Mouse (Mus musculus) intestine, postnatal 0 days (tissue): ENCODE measurements around the gene Rlf. TPM values are rescaled to one million over a fixed set of nuclear protein-coding genes. Genes with fewer than 3 reads are reported as not detected.
A peak's percentile ranks its signal among the peaks of the same experiment; 100 is the strongest.

Experiments
- ATAC-seq: fragments of 200-750 bp; cut with Nextera tagmentation; 2 replicates; pipeline ENCODE4 v1.8.0; 2017; ENCODE audit warnings: mild to moderate bottlenecking, moderate TSS enrichment, moderate library complexity
- H3K27ac ChIP-seq: fragments of 300-500 bp; sonication (generic); 2 replicates; pipeline ENCODE4 v1.5.1; 2014; ENCODE audit warnings: mild to moderate bottlenecking, low read depth, low read length, moderate library complexity
- H3K27me3 ChIP-seq: fragments of 300-500 bp; sonication (generic); replicated peaks from 2 replicates; pipeline ENCODE4 v1.6.1; 2014; ENCODE audit warnings: low read length, mixed read lengths; ENCODE audit not compliant: control insufficient read depth, insufficient read depth
- H3K36me3 ChIP-seq: fragments of 300-500 bp; sonication (generic); 2 replicates; pipeline ENCODE4 v1.6.1; 2014; ENCODE audit warnings: mild to moderate bottlenecking, moderate library complexity; ENCODE audit not compliant: control insufficient read depth, insufficient read depth
- H3K4me1 ChIP-seq: fragments of 300-500 bp; sonication (generic); replicated peaks from 2 replicates; pipeline ENCODE4 v1.6.1; 2014; ENCODE audit warnings: antibody characterized with exemption, low read length, mixed read lengths; ENCODE audit not compliant: control insufficient read depth, insufficient read depth
- H3K4me2 ChIP-seq: fragments of 300-500 bp; sonication (generic); replicated peaks from 2 replicates; pipeline ENCODE4 v1.6.1; 2014; ENCODE audit warnings: low read depth, mild to moderate bottlenecking, moderate library complexity
- H3K4me3 ChIP-seq: fragments of 300-500 bp; sonication (generic); 2 replicates; pipeline ENCODE4 v1.5.1; 2014; ENCODE audit warnings: low read depth, low read length
- H3K9ac ChIP-seq: fragments of 300-500 bp; sonication (generic); 2 replicates; pipeline ENCODE4 v1.6.1; 2014; ENCODE audit warnings: mild to moderate bottlenecking, low read depth, low read length
- H3K9me3 ChIP-seq: fragments of 300-500 bp; sonication (generic); 2 replicates; pipeline ENCODE4 v1.6.1; 2016; ENCODE audit warnings: mixed run types; ENCODE audit not compliant: control insufficient read depth
- CTCF ChIP-seq: sonication (generic); IDR thresholded peaks from 2 replicates; pipeline ENCODE4 v1.5.1; 2016; ENCODE audit warnings: low read depth, mild to moderate bottlenecking, control low read depth, antibody characterized with exemption, moderate library complexity
- WGBS: fragments of 180-500 bp; shearing (Covaris S2); extraction: QIAGEN DNeasy Blood & Tissue Kit; methylation state at CpG from one replicate; pipeline ENCODE4 v1.1.7; 2014; 5-methylcytosine and 5-hydroxymethylcytosine counted together
- polyA plus RNA-seq: library from polyadenylated mRNA; unstranded; fragments of >200 nt; fragmentation: Nextera tagmentation; extraction: Ambion mirVana; gene quantifications from 2 replicates; pipeline ENCODE4 v1.2.1, GENCODE M21; 2015

Rlf gene
- polyA plus RNA-seq, 1 experiment from 2014 or later, result 4.5 TPM

DNA sequence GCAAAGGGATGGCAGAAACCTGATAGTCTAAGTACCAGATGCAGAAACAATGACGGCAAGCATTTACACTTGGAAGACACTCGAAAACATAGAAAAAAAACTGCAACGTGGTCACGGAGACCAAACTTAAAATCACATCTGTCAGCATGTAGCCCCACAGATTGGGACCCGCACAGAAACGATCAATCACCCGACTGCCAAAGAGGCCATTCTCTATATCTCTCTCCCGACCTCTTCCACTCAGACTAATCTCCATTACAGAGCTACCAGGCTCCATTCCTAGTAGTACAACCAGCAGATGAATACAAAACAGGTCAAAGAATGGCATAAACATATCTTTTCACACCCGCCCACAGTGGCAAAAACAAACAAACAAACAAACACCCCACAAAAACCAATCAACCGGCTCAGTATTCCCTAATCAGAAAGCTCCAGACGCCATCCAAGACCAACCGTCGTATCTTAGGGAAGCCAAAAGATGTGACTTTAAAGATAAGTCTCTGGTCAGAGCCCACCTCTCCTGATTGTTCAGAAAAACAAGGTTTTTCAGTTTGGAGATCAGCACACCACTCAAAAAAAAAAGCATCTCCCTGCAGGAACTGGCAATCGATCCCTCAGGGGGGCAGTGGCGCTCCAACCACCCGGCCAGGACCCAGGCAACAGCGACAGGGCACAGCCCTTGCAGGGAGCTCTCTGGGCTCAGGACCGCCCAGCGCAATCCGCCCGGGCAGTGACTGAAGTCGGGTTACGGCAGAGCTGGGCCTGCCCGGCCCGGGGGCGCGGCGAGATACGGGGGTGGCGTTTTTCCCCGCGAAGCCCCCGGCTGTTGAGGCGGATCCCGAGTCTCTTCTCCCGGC lies 720 bp downstream of the Rlf start:
- peak overlapping the region; percentile 79 for H3K4me2 ChIP-seq
- H3K4me1 ChIP-seq, result peaks cover 5% of the 10 kb centered on the region; the same call in 1 of the 2 replicates
- H3K9ac ChIP-seq, result peak overlapping the region; percentile 96
- ATAC-seq, result peak; percentile 83
- peak; percentile 23 for TF ChIP-seq CTCF
- peak overlapping the region; percentile 99 for H3K4me3 ChIP-seq
- 2% methylated on average over 36 of the region's 36 CpGs for WGBS
- H3K9me3 ChIP-seq, result no peaks in the 10 kb centered on the region
- H3K36me3 ChIP-seq, result no peaks in the 10 kb centered on the region
- no peaks in the 10 kb centered on the region for H3K27me3 ChIP-seq
- peak overlapping the region; percentile 82 for H3K27ac ChIP-seq

GRCm38 (mm10) chr4:121208911-121209310 lies 6.0 kb downstream of the Rlf start:
- H3K4me3 ChIP-seq, result no peak overlapping the region
- no peak overlapping the region for H3K4me2 ChIP-seq
- no peak overlapping the region for H3K9ac ChIP-seq
- no peaks in the 10 kb centered on the region for H3K36me3 ChIP-seq
- ATAC-seq, result no peak
- TF ChIP-seq CTCF, result no peak
- no peak overlapping the region for H3K27ac ChIP-seq
- H3K9me3 ChIP-seq, result no peaks in the 10 kb centered on the region
- 67% methylated on average over 4 of the region's 4 CpGs for WGBS
- no peaks in the 10 kb centered on the region for H3K27me3 ChIP-seq
- H3K4me1 ChIP-seq, result peaks cover 3% of the 10 kb centered on the region; the same call in 1 of the 2 replicates

DNA sequence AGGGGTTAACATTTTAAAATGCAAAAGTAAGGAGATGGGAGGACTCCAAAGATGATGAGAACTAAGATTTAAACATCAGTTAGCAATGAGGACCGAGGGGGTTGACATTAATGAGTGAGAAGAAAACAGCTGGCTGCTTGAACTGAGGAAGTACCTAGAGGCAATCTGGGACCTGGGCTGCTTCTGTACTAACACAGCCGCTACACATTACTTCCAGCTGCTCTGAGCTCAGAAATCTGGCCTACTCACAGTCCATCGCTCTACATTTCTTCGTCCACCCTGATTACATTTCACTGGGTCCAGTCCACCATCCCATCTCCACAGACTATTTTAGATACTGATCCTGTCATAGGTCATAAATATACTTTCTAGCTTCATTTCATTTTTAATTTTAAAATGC lies 17.0 kb downstream of the Rlf start:
- ATAC-seq, result no peak
- H3K4me2 ChIP-seq, result no peak overlapping the region
- H3K9me3 ChIP-seq, result no peaks in the 10 kb centered on the region
- TF ChIP-seq CTCF, result no peak
- no peaks in the 10 kb centered on the region for H3K4me1 ChIP-seq
- 90% methylated on average over 4 of the region's 4 CpGs for WGBS
- H3K4me3 ChIP-seq, result no peak overlapping the region
- no peaks in the 10 kb centered on the region for H3K36me3 ChIP-seq
- H3K27ac ChIP-seq, result no peak overlapping the region
- no peak overlapping the region for H3K9ac ChIP-seq
- H3K27me3 ChIP-seq, result no peaks in the 10 kb centered on the region

DNA sequence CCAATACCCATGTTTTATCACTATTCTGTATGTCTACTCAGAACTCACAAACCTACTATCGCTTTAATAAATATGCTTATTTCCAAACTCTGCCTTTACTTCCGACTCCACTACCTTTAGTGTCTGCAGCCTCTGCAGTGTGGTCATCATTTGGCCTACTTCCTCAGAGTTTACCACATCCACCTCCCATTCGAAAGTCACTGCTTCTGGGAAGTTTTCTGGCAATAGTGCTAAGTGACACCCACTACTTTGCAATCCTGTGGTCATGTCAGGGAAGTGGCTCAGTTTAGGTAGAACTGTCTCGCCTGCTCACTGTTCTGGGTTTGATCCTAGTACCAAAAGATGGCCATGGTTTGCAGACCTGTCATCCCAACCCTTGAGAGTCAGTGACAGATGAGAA lies 17.9 kb downstream of the Rlf start:
- TF ChIP-seq CTCF, result no peak
- WGBS, result 92% methylated on average over 4 of the region's 4 CpGs

DNA sequence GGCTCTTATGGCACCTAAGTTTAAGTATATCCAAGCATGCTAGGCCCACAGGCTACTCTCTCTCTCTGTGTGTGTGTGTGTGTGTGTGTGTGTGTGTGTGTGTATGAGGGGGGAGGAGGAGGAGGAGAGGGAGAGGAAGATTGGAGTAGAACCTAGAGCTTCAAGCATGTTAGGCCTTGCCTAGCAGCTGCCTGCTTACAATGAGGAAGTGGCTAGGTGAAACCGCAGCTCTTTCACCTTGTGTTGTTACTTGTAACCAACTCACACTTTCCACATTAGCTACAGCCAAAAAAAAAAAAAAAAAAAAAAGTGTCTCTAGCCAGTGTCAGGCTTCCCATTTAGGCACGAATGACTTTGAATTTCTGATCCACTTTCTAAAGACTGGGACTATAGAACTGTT lies 18.7 kb downstream of the Rlf start:
- H3K36me3 ChIP-seq, result no peaks in the 10 kb centered on the region
- H3K4me3 ChIP-seq, result no peak overlapping the region
- no peaks in the 10 kb centered on the region for H3K27me3 ChIP-seq
- no peak for ATAC-seq
- no peaks in the 10 kb centered on the region for H3K4me1 ChIP-seq
- H3K4me2 ChIP-seq, result no peak overlapping the region
- no peaks in the 10 kb centered on the region for H3K9me3 ChIP-seq
- no peak overlapping the region for H3K27ac ChIP-seq
- H3K9ac ChIP-seq, result no peak overlapping the region
- WGBS, result 93% methylated on average over 2 of the region's 2 CpGs
- TF ChIP-seq CTCF, result no peak

More for the DNA sequence above, 17.9 kb downstream of the Rlf start:
- no peaks in the 10 kb centered on the region for H3K9me3 ChIP-seq
- H3K27me3 ChIP-seq, result no peaks in the 10 kb centered on the region
- no peak overlapping the region for H3K4me3 ChIP-seq
- no peak overlapping the region for H3K9ac ChIP-seq
- H3K27ac ChIP-seq, result no peak overlapping the region
- ATAC-seq, result no peak
- H3K4me2 ChIP-seq, result no peak overlapping the region
- H3K36me3 ChIP-seq, result no peaks in the 10 kb centered on the region
- H3K4me1 ChIP-seq, result no peaks in the 10 kb centered on the region

DNA sequence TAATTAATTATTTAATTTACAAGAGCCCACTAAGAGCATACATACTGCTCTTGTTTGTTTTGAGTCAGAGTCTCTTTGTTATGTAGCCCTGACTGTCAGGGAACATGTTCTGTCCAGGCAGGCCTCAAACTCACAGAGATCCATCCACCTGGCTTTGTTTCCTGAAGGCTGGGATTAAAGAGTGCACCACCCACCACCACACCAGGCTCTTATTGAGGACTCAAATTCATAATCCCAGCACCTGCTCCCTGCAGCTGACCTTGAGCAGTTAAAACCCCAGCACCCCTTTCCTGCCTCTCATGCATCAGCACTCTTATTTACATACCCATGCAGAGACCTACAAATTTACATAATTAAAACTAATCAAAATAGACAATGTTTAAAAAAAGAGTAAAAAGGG lies 20.1 kb downstream of the Rlf start:
- H3K27ac ChIP-seq, result no peak overlapping the region
- no peak overlapping the region for H3K4me3 ChIP-seq
- no peaks in the 10 kb centered on the region for H3K9me3 ChIP-seq
- no peak for TF ChIP-seq CTCF
- no peak for ATAC-seq
- H3K9ac ChIP-seq, result no peak overlapping the region
- H3K4me2 ChIP-seq, result no peak overlapping the region
- 0 out of 2 replicates have a peak, but pooled peaks cover under 1% of the 10 kb centered on the region for H3K36me3 ChIP-seq
- no peaks in the 10 kb centered on the region for H3K27me3 ChIP-seq
- H3K4me1 ChIP-seq, result no peaks in the 10 kb centered on the region
